Mouse (Mus musculus) induced T-regulatory cell, adult 2 months (primary cell): ENCODE measurements at regions not wholly inside any gene's neighbourhood (a gene's known extent, or its start where the extent isn't known, plus 50 kb on each side); places are given as distances from the start of the nearest gene placed in this dataset.
"Not testable (repeated sequence)": the region's sequence is repeated elsewhere in the genome, so short reads cannot be mapped to it uniquely, and the experiment has no call there.

Experiments used
- DNase-seq: peaks from one replicate; pipeline ENCODE4 v3.0.0-alpha.2; 2012; ENCODE audit warnings: low read depth

GRCm38 (mm10) chr4:84163362-84163761, 511.7 kb downstream of the Bnc2 start:
- DNase-seq, result no peak

DNA sequence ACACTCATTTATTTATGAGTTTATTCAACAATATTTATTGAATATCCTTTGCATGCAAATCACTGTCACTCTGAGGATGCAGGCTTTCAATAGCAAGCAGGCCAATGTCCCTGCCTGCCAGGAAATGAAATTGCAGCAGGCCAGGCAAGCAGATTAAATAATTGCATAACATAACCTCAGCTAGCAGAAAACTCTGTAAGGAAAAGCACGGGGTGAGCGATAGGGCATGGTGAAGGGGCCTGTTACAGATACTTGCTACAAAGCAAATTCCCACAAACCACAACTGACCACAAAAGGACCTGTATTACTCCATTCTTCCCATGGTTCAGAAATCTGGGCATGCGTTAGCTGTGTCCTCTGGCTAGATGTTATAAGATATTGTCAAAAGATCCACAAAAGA, 509.8 kb downstream of the Bnc2 start:
- DNase-seq, result no peak

- no peak for DNase-seq
Observed at GRCm38 (mm10) chr4:84172841-84173240, 502.2 kb downstream of the Bnc2 start.

GRCm38 (mm10) chr4:84173441-84173840, 501.6 kb downstream of the Bnc2 start:
- no peak for DNase-seq

- not testable (repeated sequence) for DNase-seq
Observed at GRCm38 (mm10) chr4:84176457-84176856, 498.6 kb downstream of the Bnc2 start.

- no peak for DNase-seq
Observed at GRCm38 (mm10) chr4:84177827-84178226, 497.2 kb downstream of the Bnc2 start.

GRCm38 (mm10) chr4:84184436-84184835, 490.6 kb downstream of the Bnc2 start:
- DNase-seq, result no peak

- no peak for DNase-seq
Observed at GRCm38 (mm10) chr4:84184844-84185243, 490.2 kb downstream of the Bnc2 start.

GRCm38 (mm10) chr4:84189315-84189714, 485.8 kb downstream of the Bnc2 start:
- DNase-seq, result no peak

GRCm38 (mm10) chr4:84191303-84191702, 483.8 kb downstream of the Bnc2 start:
- DNase-seq, result no peak

DNA sequence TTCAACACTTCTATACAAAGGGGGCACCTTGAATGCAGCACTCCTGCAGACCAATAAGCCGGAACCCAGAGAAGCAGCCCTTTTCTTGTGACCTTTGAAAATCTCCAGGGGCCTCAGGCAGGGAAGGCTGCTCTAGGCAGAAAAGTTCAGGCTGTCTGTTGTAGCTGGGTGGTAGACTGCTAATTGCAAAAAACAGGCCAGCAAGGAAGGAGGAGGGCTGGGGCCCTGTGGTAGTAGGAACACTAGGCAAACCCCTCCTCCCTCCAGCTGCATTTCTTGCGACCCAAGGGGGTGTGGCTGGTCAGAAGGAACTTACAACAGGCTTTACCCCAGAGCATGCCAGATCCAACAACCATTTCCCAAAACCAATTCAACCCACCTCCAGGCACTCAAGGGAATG, 482.8 kb downstream of the Bnc2 start:
- DNase-seq, result no peak

DNA sequence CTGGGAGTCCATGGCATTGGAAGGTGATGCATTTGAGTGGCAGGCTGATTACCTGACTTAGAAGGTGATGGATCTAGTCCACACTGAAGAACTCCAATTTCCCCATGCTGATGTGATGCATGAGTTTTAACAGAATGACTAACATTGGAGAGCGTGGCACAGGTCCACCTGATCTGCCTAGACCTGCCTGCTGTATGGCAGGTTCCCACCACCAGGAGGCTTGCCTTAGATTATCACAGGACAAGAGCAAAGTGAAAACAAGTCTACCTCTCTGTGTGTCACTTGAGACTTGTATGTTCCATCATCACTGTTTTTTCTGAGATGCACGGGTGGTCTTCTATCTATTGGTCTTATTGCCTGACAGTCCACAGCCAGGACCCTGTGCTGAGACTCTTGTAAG, 478.3 kb downstream of the Bnc2 start:
- no peak for DNase-seq

DNA sequence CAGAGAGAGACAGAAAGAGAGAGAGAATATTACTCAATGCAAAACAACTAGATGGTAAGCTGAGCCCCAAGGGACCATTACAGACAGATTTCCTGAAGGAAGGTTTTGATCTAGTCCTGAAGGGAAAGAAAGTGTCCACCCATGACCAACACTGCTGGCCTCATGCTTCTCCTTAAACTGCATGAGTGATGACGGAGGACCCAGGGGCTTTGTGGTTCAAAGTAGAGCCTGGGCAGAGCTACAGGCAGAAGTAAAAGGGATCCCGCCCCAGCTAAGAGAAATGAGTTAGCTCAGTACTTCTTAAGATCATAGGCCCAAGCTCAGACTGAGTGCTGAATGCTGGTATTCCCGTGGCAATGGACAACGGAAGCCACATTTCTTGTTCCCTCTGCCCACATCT, 476.9 kb downstream of the Bnc2 start:
- no peak for DNase-seq

GRCm38 (mm10) chr4:84199181-84199656, 475.9 kb downstream of the Bnc2 start:
- DNase-seq, result no peak

DNA sequence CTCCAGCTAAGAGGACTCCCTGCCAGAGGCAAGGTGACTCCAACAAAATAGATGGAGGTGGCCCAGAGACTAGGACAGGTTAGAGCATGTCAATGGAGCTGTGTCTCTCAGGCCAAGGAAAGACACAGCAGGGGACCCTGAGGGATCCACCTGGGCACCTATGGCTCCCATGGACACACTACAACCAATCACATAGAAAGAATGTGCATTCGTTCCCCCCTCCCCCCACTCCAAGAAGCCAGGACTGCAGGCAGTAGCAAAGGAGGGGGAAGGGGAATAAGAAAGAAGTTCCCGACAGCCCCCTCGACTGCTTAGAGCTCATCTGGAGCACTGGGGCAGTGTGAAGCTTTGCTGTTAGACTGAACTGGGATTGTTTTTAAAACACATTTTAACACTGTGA, 474.1 kb downstream of the Bnc2 start:
- no peak for DNase-seq

GRCm38 (mm10) chr4:84202231-84202630, 472.8 kb downstream of the Bnc2 start:
- no peak for DNase-seq

- DNase-seq, result no peak
Observed at GRCm38 (mm10) chr4:84203680-84204079, 471.4 kb downstream of the Bnc2 start.

- DNase-seq, result no peak
Observed at GRCm38 (mm10) chr4:84204777-84205176, 470.3 kb downstream of the Bnc2 start.

DNA sequence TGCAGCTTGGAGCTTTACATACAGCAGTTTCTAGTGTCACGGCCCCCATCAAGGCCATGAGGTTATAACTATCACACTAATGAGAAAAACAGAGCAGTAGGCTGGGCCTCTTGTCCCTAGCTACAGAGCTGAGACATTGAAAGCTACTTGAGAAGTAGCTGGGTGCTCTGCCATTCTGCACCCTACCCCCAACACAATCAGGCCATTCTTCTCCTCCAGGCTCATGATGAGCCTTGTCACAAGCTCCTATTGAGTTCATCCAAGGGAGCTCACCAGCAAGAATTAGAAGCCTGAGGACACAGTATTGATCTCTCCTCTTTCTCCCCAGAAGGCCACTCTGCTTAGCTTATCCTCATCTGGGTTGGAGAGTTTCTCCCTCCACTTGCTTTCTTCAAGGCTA, 466.9 kb downstream of the Bnc2 start:
- no peak for DNase-seq

DNA sequence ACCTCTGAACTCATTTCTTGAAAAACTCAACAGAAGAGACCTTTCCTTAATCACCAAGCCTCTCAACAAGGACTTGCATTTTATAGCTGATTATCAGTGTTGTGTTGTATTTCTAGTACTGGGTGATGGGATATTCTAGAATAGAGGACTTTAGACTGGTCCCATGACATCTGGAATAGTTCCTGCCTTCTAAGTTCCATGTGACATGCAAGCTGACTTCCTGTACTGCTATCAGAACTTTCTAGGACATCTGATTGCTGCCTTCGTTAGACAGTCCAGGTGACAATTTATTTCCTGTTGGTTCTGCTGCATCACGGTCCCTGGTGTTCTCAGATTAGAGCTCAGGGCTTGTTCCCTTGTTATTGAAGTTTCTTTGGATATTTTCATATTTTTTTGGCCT, 465.5 kb downstream of the Bnc2 start:
- no peak for DNase-seq

GRCm38 (mm10) chr4:84211311-84211875, 463.7 kb downstream of the Bnc2 start:
- no peak for DNase-seq

DNA sequence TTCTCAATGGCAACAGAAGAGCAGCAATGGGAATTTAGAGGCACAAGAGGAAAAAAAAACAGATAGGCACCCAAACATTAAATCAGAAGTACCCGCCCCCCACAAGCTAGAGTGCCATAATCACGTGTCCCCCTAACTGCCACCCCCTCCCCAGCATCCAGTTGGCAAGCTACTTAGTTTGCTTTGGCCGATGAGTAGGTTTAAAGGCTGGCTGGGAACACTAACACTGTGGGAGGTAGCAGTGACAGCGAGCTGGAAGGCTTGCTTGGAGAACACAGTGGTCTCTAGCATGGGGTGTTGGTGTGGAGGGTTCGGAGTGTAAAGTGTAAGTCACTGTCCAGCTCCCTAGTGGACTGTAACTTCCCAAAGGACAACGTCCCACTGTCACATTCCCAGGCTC, 463.1 kb downstream of the Bnc2 start:
- no peak for DNase-seq

GRCm38 (mm10) chr4:84214523-84214922, 460.6 kb downstream of the Bnc2 start:
- no peak for DNase-seq

DNA sequence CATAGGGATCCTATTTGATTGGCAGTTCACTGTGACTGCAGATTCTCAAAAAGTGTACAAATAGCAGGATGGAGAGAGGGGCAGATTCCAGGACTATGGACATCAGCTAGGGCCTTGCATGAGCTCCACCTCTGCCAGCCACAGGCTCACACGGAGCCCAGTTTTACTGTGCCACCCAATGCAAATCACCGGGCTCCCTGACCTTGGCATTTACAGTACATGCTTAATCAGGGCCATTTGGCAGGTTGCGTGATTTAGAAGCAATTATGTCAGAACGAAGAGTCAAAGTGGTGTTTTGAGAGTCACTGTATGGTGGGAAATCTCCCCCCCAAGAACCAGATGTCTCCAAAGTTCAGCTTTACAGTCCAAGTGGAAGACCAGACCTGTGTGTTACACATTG, 456.1 kb downstream of the Bnc2 start:
- DNase-seq, result no peak
